Mouse (Mus musculus) hindbrain, embryonic 10.5 days (tissue): ENCODE data around the gene Frmd5. TPM values are rescaled to one million over a fixed set of nuclear protein-coding genes. Genes with fewer than 3 reads are reported as not detected.
"Not testable (repeated sequence)": the region's sequence is repeated elsewhere in the genome, so short reads cannot be mapped to it uniquely, and the experiment has no call there.

Experiments
- DNase-seq: peaks from one replicate; pipeline ENCODE4 v3.0.0-alpha.2; 2017; ENCODE audit warnings: low spot score
- H3K27ac ChIP-seq: fragments of 300-500 bp; sonication (generic); 2 replicates; pipeline ENCODE4 v1.5.1; 2016; ENCODE audit warnings: mild to moderate bottlenecking, moderate library complexity
- H3K27me3 ChIP-seq: fragments of 300-500 bp; sonication (generic); 2 replicates; pipeline ENCODE4 v1.6.1; 2016; ENCODE audit warnings: mild to moderate bottlenecking; ENCODE audit not compliant: poor library complexity, insufficient read depth, severe bottlenecking
- H3K36me3 ChIP-seq: fragments of 300-500 bp; sonication (generic); 2 replicates; pipeline ENCODE4 v1.6.1; 2016; ENCODE audit warnings: mild to moderate bottlenecking, moderate library complexity
- H3K4me1 ChIP-seq: fragments of 300-500 bp; sonication (generic); replicated peaks from 2 replicates; pipeline ENCODE4 v1.6.1; 2016; ENCODE audit warnings: mild to moderate bottlenecking
- H3K4me3 ChIP-seq: fragments of 300-500 bp; sonication (generic); 2 replicates; pipeline ENCODE4 v1.5.1; 2016; ENCODE audit warnings: mild to moderate bottlenecking, moderate library complexity
- H3K9me3 ChIP-seq: fragments of 300-500 bp; sonication (generic); 2 replicates; pipeline ENCODE4 v1.6.1; 2016; ENCODE audit warnings: mild to moderate bottlenecking, moderate library complexity
- WGBS: fragments of 180-500 bp; shearing (Covaris S2); methylation state at CpG from one replicate; pipeline ENCODE4 v1.1.7; 2016; 5-methylcytosine and 5-hydroxymethylcytosine counted together
- polyA plus RNA-seq: library from polyadenylated mRNA; unstranded; fragments of >200 nt; fragmentation: Nextera tagmentation; extraction: Ambion mirVana; gene quantifications from 2 replicates; pipeline ENCODE4 v1.2.1, GENCODE M21; 2016

The Frmd5 gene
- polyA plus RNA-seq, result 10.8 and 15.3 TPM in 2 replicates

GRCm38 (mm10) chr2:121806959-121807653 lies at the start of gene Frmd5:
Gene Frmd5, minus strand, starts transcription at chr2:121807087.
- H3K27me3 ChIP-seq, result peaks cover 34% of the 10 kb centered on the region
- DNase-seq, result peak; percentile 93
- WGBS, result under 1% methylated on average over 35 of the region's 35 CpGs

GRCm38 (mm10) chr2:121853974-121854373 lies 47.1 kb upstream of the Frmd5 start:
- H3K4me1 ChIP-seq, result no peaks in the 10 kb centered on the region
- peaks cover 8% of the 10 kb centered on the region for H3K27me3 ChIP-seq

More at GRCm38 (mm10) chr2:121806959-121807653, at the start of gene Frmd5:
- Histone ChIP-seq H3K36me3 (no peaks in the 10 kb centered on the region), H3K27ac (peak within 1 kb of the TSS; percentile 94), H3K4me1 (peaks cover 36% of the 10 kb centered on the region), H3K9me3 (no peaks in the 10 kb centered on the region), H3K4me3 (peak within 1 kb of the TSS; percentile 86)

GRCm38 (mm10) chr2:121852045-121852444 lies 45.2 kb upstream of the Frmd5 start:
- H3K9me3 ChIP-seq, result no peaks in the 10 kb centered on the region
- no peak overlapping the region for H3K27ac ChIP-seq
- WGBS, result 81% methylated on average over 2 of the region's 2 CpGs
- H3K4me1 ChIP-seq, result no peaks in the 10 kb centered on the region
- no peak overlapping the region for H3K4me3 ChIP-seq
- no peaks in the 10 kb centered on the region for H3K36me3 ChIP-seq
- DNase-seq, result no peak
- H3K27me3 ChIP-seq, result no peaks in the 10 kb centered on the region

More at GRCm38 (mm10) chr2:121853974-121854373, 47.1 kb upstream of the Frmd5 start:
- WGBS, result 85% methylated on average over 3 of the region's 3 CpGs
- no peak for DNase-seq
- Histone ChIP-seq H3K9me3 (no peaks in the 10 kb centered on the region), H3K36me3 (no peaks in the 10 kb centered on the region), H3K4me3 (no peak overlapping the region), H3K27ac (no peak overlapping the region)

- no peak overlapping the region for H3K27ac ChIP-seq
- WGBS, result 74% methylated on average over 8 of the region's 8 CpGs
These were observed 39.2 kb upstream of the Frmd5 start for GRCm38 (mm10) chr2:121846050-121846449.

GRCm38 (mm10) chr2:121842249-121842648 lies 35.4 kb upstream of the Frmd5 start:
- Histone ChIP-seq H3K4me1 (no peaks in the 10 kb centered on the region), H3K9me3 (no peaks in the 10 kb centered on the region), H3K27me3 (no peaks in the 10 kb centered on the region), H3K4me3 (no peak overlapping the region), H3K36me3 (no peaks in the 10 kb centered on the region), H3K27ac (no peak overlapping the region)
- no peak for DNase-seq
- 81% methylated on average over 3 of the region's 3 CpGs for WGBS

More at GRCm38 (mm10) chr2:121846050-121846449, 39.2 kb upstream of the Frmd5 start:
- no peak overlapping the region for H3K4me3 ChIP-seq
- H3K27me3 ChIP-seq, result no peaks in the 10 kb centered on the region
- H3K4me1 ChIP-seq, result no peaks in the 10 kb centered on the region
- DNase-seq, result no peak
- H3K36me3 ChIP-seq, result no peaks in the 10 kb centered on the region
- H3K9me3 ChIP-seq, result no peaks in the 10 kb centered on the region

- WGBS, result 92% methylated on average over 3 of the region's 3 CpGs
- H3K9me3 ChIP-seq, result no peaks in the 10 kb centered on the region
These were observed 34.6 kb upstream of the Frmd5 start for GRCm38 (mm10) chr2:121841453-121841852.

GRCm38 (mm10) chr2:121834926-121835325 lies 28.0 kb upstream of the Frmd5 start:
- Histone ChIP-seq H3K4me1 (no peaks in the 10 kb centered on the region; the same call in 1 of the 2 replicates), H3K36me3 (no peaks in the 10 kb centered on the region), H3K4me3 (no peak overlapping the region), H3K27me3 (no peaks in the 10 kb centered on the region), H3K27ac (no peak overlapping the region), H3K9me3 (no peaks in the 10 kb centered on the region)
- peak; percentile 4 for DNase-seq
- WGBS, result 43% methylated on average over 3 of the region's 3 CpGs

More at GRCm38 (mm10) chr2:121841453-121841852, 34.6 kb upstream of the Frmd5 start:
- H3K36me3 ChIP-seq, result no peaks in the 10 kb centered on the region
- H3K27me3 ChIP-seq, result no peaks in the 10 kb centered on the region
- H3K27ac ChIP-seq, result no peak overlapping the region
- no peaks in the 10 kb centered on the region for H3K4me1 ChIP-seq
- no peak overlapping the region for H3K4me3 ChIP-seq
- DNase-seq, result no peak

GRCm38 (mm10) chr2:121832484-121832894 lies 25.6 kb upstream of the Frmd5 start:
- 9% methylated on average over 5 of the region's 5 CpGs for WGBS
- Histone ChIP-seq H3K9me3 (no peaks in the 10 kb centered on the region), H3K27ac (peak overlapping the region; percentile 23; the same call in 1 of the 2 replicates), H3K36me3 (no peaks in the 10 kb centered on the region), H3K4me1 (no peaks in the 10 kb centered on the region; the same call in 1 of the 2 replicates), H3K4me3 (no peak overlapping the region), H3K27me3 (no peaks in the 10 kb centered on the region)
- DNase-seq, result peak; percentile 59

GRCm38 (mm10) chr2:121828411-121828810 lies 21.5 kb upstream of the Frmd5 start:
- H3K4me1 ChIP-seq, result no peaks in the 10 kb centered on the region
- no peaks in the 10 kb centered on the region for H3K27me3 ChIP-seq
- no peak overlapping the region for H3K27ac ChIP-seq
- 89% methylated on average over 3 of the region's 3 CpGs for WGBS
- no peak for DNase-seq
- no peak overlapping the region for H3K4me3 ChIP-seq
- no peaks in the 10 kb centered on the region for H3K36me3 ChIP-seq
- no peaks in the 10 kb centered on the region for H3K9me3 ChIP-seq

GRCm38 (mm10) chr2:121826189-121826588 lies 19.3 kb upstream of the Frmd5 start:
- Histone ChIP-seq H3K27ac (no peak overlapping the region), H3K27me3 (no peaks in the 10 kb centered on the region), H3K4me3 (no peak overlapping the region), H3K9me3 (no peaks in the 10 kb centered on the region), H3K4me1 (no peaks in the 10 kb centered on the region), H3K36me3 (no peaks in the 10 kb centered on the region)
- 41% methylated on average over 2 of the region's 2 CpGs for WGBS
- no peak for DNase-seq

GRCm38 (mm10) chr2:121824653-121825052 lies 17.8 kb upstream of the Frmd5 start:
- 77% methylated on average over 5 of the region's 5 CpGs for WGBS
- Histone ChIP-seq H3K36me3 (no peaks in the 10 kb centered on the region), H3K27me3 (no peaks in the 10 kb centered on the region), H3K4me3 (no peak overlapping the region), H3K27ac (no peak overlapping the region), H3K9me3 (no peaks in the 10 kb centered on the region), H3K4me1 (no peaks in the 10 kb centered on the region)
- no peak for DNase-seq

GRCm38 (mm10) chr2:121821787-121822186 lies 14.9 kb upstream of the Frmd5 start:
- DNase-seq, result no peak
- Histone ChIP-seq H3K9me3 (no peaks in the 10 kb centered on the region), H3K36me3 (no peaks in the 10 kb centered on the region), H3K4me1 (no peaks in the 10 kb centered on the region), H3K27ac (no peak overlapping the region), H3K4me3 (no peak overlapping the region), H3K27me3 (no peaks in the 10 kb centered on the region)
- WGBS, result 93% methylated on average over 7 of the region's 7 CpGs

- not testable (repeated sequence) for DNase-seq, H3K36me3 ChIP-seq, H3K4me3 ChIP-seq, H3K27ac ChIP-seq, H3K9me3 ChIP-seq
- Histone ChIP-seq H3K27me3 (peaks cover 25% of the 10 kb centered on the region), H3K4me1 (peaks cover 12% of the 10 kb centered on the region)
- WGBS, result 91% methylated on average over 6 of the region's 6 CpGs
These were observed 4.0 kb upstream of the Frmd5 start for GRCm38 (mm10) chr2:121810876-121811275.
